Mouse (Mus musculus) thymus, adult 2 months (tissue): ENCODE data around the gene Krt27.

Experiments used
- CTCF ChIP-seq: fragments of 200-500 bp; IDR thresholded peaks from 2 replicates; pipeline ENCODE4 v1.5.1; 2012; ENCODE audit warnings: mild to moderate bottlenecking, control low read depth, low read length, moderate library complexity, borderline replicate concordance; ENCODE audit not compliant: control insufficient read depth, poor library complexity, insufficient read depth; ENCODE audit errors: extremely low read depth
- POLR2A ChIP-seq: fragments of 200-500 bp; IDR thresholded peaks from 2 replicates; pipeline ENCODE4 v1.6.1; 2012; ENCODE audit warnings: mild to moderate bottlenecking, low read length, control low read depth, moderate library complexity; ENCODE audit not compliant: control insufficient read depth, poor library complexity, insufficient read depth; ENCODE audit errors: extremely low read depth

DNA sequence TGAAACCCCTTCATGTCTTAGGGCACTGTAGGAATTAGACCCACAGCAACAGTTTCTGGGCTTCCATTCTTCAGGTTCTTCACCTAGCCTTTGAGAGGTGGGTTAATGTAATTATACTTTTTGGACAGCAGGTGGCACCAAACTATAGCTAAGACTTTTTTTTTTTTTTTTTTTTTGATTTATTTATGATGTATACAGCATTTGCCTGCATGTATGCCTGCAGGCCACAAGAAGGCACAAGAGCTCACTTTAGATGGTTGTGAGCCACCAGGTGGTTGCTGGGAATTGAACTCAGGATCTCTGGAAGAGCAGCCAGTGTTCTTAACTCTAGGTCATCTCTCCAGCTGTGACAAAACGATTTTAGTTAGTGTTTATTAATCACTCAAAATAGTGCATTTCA lies 40.0 kb downstream of the Krt27 start:
- TF ChIP-seq CTCF, result no peak
- no peak for TF ChIP-seq POLR2A
